Mouse (Mus musculus) hindbrain, embryonic 12.5 days (tissue): ENCODE measurements around the gene Atp2a1. TPM values are rescaled to one million over a fixed set of nuclear protein-coding genes. Genes with fewer than 3 reads are reported as not detected.
A peak's percentile ranks its signal among the peaks of the same experiment; 100 is the strongest.

Experiments used
- ATAC-seq: fragments of 200-750 bp; cut with Nextera tagmentation; 2 replicates; pipeline ENCODE4 v1.8.0; 2017; ENCODE audit warnings: moderate TSS enrichment; ENCODE audit not compliant: low FRiP score
- H3K27ac ChIP-seq: fragments of 300-500 bp; sonication (generic); 2 replicates; pipeline ENCODE4 v1.5.1; 2016; ENCODE audit warnings: mild to moderate bottlenecking
- H3K27me3 ChIP-seq: fragments of 300-500 bp; sonication (generic); 2 replicates; pipeline ENCODE4 v1.6.1; 2016; ENCODE audit warnings: mild to moderate bottlenecking
- H3K36me3 ChIP-seq: fragments of 300-500 bp; sonication (generic); 2 replicates; pipeline ENCODE4 v1.6.1; 2016; ENCODE audit warnings: mild to moderate bottlenecking
- H3K4me1 ChIP-seq: fragments of 300-500 bp; sonication (generic); 2 replicates; pipeline ENCODE4 v1.6.1; 2016
- H3K4me2 ChIP-seq: fragments of 300-500 bp; sonication (generic); replicated peaks from 2 replicates; pipeline ENCODE4 v1.6.1; 2016; ENCODE audit warnings: mild to moderate bottlenecking
- H3K4me3 ChIP-seq: fragments of 300-500 bp; sonication (generic); 2 replicates; pipeline ENCODE4 v1.5.1; 2016; ENCODE audit warnings: mild to moderate bottlenecking
- H3K9ac ChIP-seq: fragments of 300-500 bp; sonication (generic); 2 replicates; pipeline ENCODE4 v1.6.1; 2016; ENCODE audit warnings: mild to moderate bottlenecking, moderate library complexity
- H3K9me3 ChIP-seq: fragments of 300-500 bp; sonication (generic); replicated peaks from 2 replicates; pipeline ENCODE4 v1.6.1; 2016; ENCODE audit warnings: mild to moderate bottlenecking
- WGBS: fragments of 180-500 bp; shearing (Covaris S2); methylation state at CpG from one replicate; pipeline ENCODE4 v1.1.7; 2016; 5-methylcytosine and 5-hydroxymethylcytosine counted together
- polyA plus RNA-seq: library from polyadenylated mRNA; unstranded; fragments of >200 nt; fragmentation: Nextera tagmentation; extraction: Ambion mirVana; gene quantifications from 2 replicates; pipeline ENCODE4 v1.2.1, GENCODE M21; 2016

Gene Atp2a1
- polyA plus RNA-seq, 1 experiment from 2014 or later: 4.1 TPM

- H3K4me1 ChIP-seq: peaks cover 20% of the 10 kb centered on the region
- ATAC-seq: no peak
- H3K27ac ChIP-seq: no peak overlapping the region
- WGBS: 94% methylated on average over 5 of the region's 5 CpGs
- no peak overlapping the region for H3K9ac ChIP-seq
- H3K27me3 ChIP-seq: no peaks in the 10 kb centered on the region
- peaks cover 64% of the 10 kb centered on the region for H3K36me3 ChIP-seq
- no peak overlapping the region for H3K4me3 ChIP-seq
- H3K4me2 ChIP-seq: no peak overlapping the region
- no peaks in the 10 kb centered on the region for H3K9me3 ChIP-seq
Measured at GRCm38 (mm10) chr7:126471361-126471760, 8.5 kb upstream of the Atp2a1 start.

GRCm38 (mm10) chr7:126470077-126470476 is 7.2 kb upstream of the Atp2a1 start:
- Histone ChIP-seq H3K9ac (no peak overlapping the region), H3K4me2 (no peak overlapping the region), H3K36me3 (peaks cover 68% of the 10 kb centered on the region), H3K4me1 (peaks cover 13% of the 10 kb centered on the region), H3K4me3 (no peak overlapping the region), H3K27me3 (no peaks in the 10 kb centered on the region), H3K9me3 (no peaks in the 10 kb centered on the region), H3K27ac (no peak overlapping the region)
- no peak for ATAC-seq
- WGBS: 86% methylated on average over 6 of the region's 6 CpGs

- no peak overlapping the region for H3K9ac ChIP-seq
- no peak overlapping the region for H3K4me3 ChIP-seq
- H3K4me1 ChIP-seq: 0 out of 2 replicates have a peak, but pooled peaks cover 2% of the 10 kb centered on the region
- H3K27ac ChIP-seq: no peak overlapping the region
- H3K27me3 ChIP-seq: no peaks in the 10 kb centered on the region
- no peak for ATAC-seq
- H3K9me3 ChIP-seq: no peaks in the 10 kb centered on the region
- H3K4me2 ChIP-seq: no peak overlapping the region
- H3K36me3 ChIP-seq: peaks cover 68% of the 10 kb centered on the region
- WGBS: 93% methylated on average over 18 of the region's 18 CpGs
Measured at GRCm38 (mm10) chr7:126467834-126468627, 5.1 kb upstream of the Atp2a1 start.

- Histone ChIP-seq H3K27ac (no peak overlapping the region), H3K4me2 (no peak overlapping the region), H3K4me3 (no peak overlapping the region), H3K27me3 (no peaks in the 10 kb centered on the region), H3K4me1 (0 out of 2 replicates have a peak, but pooled peaks cover 4% of the 10 kb centered on the region), H3K36me3 (peaks cover 61% of the 10 kb centered on the region), H3K9me3 (no peaks in the 10 kb centered on the region), H3K9ac (no peak overlapping the region)
- 62% methylated on average over 5 of the region's 5 CpGs for WGBS
- ATAC-seq: no peak
Measured at GRCm38 (mm10) chr7:126467271-126467670, 4.4 kb upstream of the Atp2a1 start.

GRCm38 (mm10) chr7:126466707-126467106 is 3.8 kb upstream of the Atp2a1 start:
- Histone ChIP-seq H3K4me1 (0 out of 2 replicates have a peak, but pooled peaks cover 4% of the 10 kb centered on the region), H3K9me3 (no peaks in the 10 kb centered on the region)
- 93% methylated on average over 5 of the region's 5 CpGs for WGBS

GRCm38 (mm10) chr7:126466116-126466515 is 3.2 kb upstream of the Atp2a1 start:
- Histone ChIP-seq H3K27me3 (no peaks in the 10 kb centered on the region), H3K4me2 (no peak overlapping the region), H3K9me3 (no peaks in the 10 kb centered on the region), H3K4me1 (0 out of 2 replicates have a peak, but pooled peaks cover 4% of the 10 kb centered on the region), H3K4me3 (no peak overlapping the region), H3K9ac (no peak overlapping the region), H3K36me3 (peaks cover 49% of the 10 kb centered on the region), H3K27ac (0 out of 2 replicates have a peak overlapping the region, but pooled peaks have one; percentile 14)
- WGBS: 68% methylated on average over 9 of the region's 9 CpGs
- ATAC-seq: no peak

More at GRCm38 (mm10) chr7:126466707-126467106, 3.8 kb upstream of the Atp2a1 start:
- no peak for ATAC-seq
- Histone ChIP-seq H3K4me2 (no peak overlapping the region), H3K36me3 (peaks cover 55% of the 10 kb centered on the region), H3K9ac (no peak overlapping the region), H3K27ac (no peak overlapping the region), H3K27me3 (no peaks in the 10 kb centered on the region), H3K4me3 (no peak overlapping the region)

- peaks cover 42% of the 10 kb centered on the region for H3K36me3 ChIP-seq
- H3K4me1 ChIP-seq: 0 out of 2 replicates have a peak, but pooled peaks cover 4% of the 10 kb centered on the region
Measured at GRCm38 (mm10) chr7:126465246-126466030, 2.5 kb upstream of the Atp2a1 start.

GRCm38 (mm10) chr7:126464836-126465235 is 1.9 kb upstream of the Atp2a1 start:
- 47% methylated on average over 5 of the region's 5 CpGs for WGBS
- no peak overlapping the region for H3K27ac ChIP-seq
- no peaks in the 10 kb centered on the region for H3K27me3 ChIP-seq
- H3K4me3 ChIP-seq: no peak overlapping the region
- H3K9ac ChIP-seq: no peak overlapping the region
- 0 out of 2 replicates have a peak, but pooled peaks cover 4% of the 10 kb centered on the region for H3K4me1 ChIP-seq
- no peak overlapping the region for H3K4me2 ChIP-seq
- peaks cover 37% of the 10 kb centered on the region for H3K36me3 ChIP-seq
- no peaks in the 10 kb centered on the region for H3K9me3 ChIP-seq
- no peak for ATAC-seq

More at GRCm38 (mm10) chr7:126465246-126466030, 2.5 kb upstream of the Atp2a1 start:
- Histone ChIP-seq H3K4me3 (no peak overlapping the region), H3K27me3 (no peaks in the 10 kb centered on the region), H3K9me3 (no peaks in the 10 kb centered on the region), H3K4me2 (no peak overlapping the region), H3K9ac (no peak overlapping the region), H3K27ac (no peak overlapping the region)
- no peak for ATAC-seq
- 51% methylated on average over 7 of the region's 7 CpGs for WGBS

GRCm38 (mm10) chr7:126464121-126464520 is 1.2 kb upstream of the Atp2a1 start:
- Histone ChIP-seq H3K9me3 (no peaks in the 10 kb centered on the region), H3K36me3 (peaks cover 30% of the 10 kb centered on the region), H3K27me3 (no peaks in the 10 kb centered on the region), H3K9ac (0 out of 2 replicates have a peak overlapping the region, but pooled peaks have one; percentile 5), H3K4me1 (0 out of 2 replicates have a peak, but pooled peaks cover 4% of the 10 kb centered on the region), H3K27ac (no peak overlapping the region), H3K4me2 (no peak overlapping the region), H3K4me3 (no peak overlapping the region)
- WGBS: 56% methylated on average over 4 of the region's 4 CpGs
- no peak for ATAC-seq

- H3K4me2 ChIP-seq: no peak overlapping the region
- H3K4me3 ChIP-seq: no peak overlapping the region
- H3K27ac ChIP-seq: no peak overlapping the region
- WGBS: 70% methylated on average over 4 of the region's 4 CpGs
- H3K4me1 ChIP-seq: 0 out of 2 replicates have a peak, but pooled peaks cover 4% of the 10 kb centered on the region
- H3K9ac ChIP-seq: 0 out of 2 replicates have a peak overlapping the region, but pooled peaks have one; percentile 5
- no peak for ATAC-seq
- no peaks in the 10 kb centered on the region for H3K27me3 ChIP-seq
- H3K9me3 ChIP-seq: no peaks in the 10 kb centered on the region
- H3K36me3 ChIP-seq: peaks cover 24% of the 10 kb centered on the region
Measured at GRCm38 (mm10) chr7:126463547-126463946, 639 bp upstream of the Atp2a1 start.

GRCm38 (mm10) chr7:126461626-126462025 is 1.3 kb downstream of the Atp2a1 start:
- ATAC-seq: no peak
- no peaks in the 10 kb centered on the region for H3K27me3 ChIP-seq
- H3K4me1 ChIP-seq: 0 out of 2 replicates have a peak, but pooled peaks cover 4% of the 10 kb centered on the region
- H3K4me2 ChIP-seq: no peak overlapping the region
- no peaks in the 10 kb centered on the region for H3K9me3 ChIP-seq
- H3K4me3 ChIP-seq: no peak overlapping the region
- WGBS: 62% methylated on average over 3 of the region's 3 CpGs
- no peak overlapping the region for H3K9ac ChIP-seq
- H3K27ac ChIP-seq: no peak overlapping the region
- peaks cover 5% of the 10 kb centered on the region; the same call in 1 of the 2 replicates for H3K36me3 ChIP-seq
